Mouse (Mus musculus): ENCODE measurements around the gene Dnm2.

GRCm38 (mm10) chr9:21460400-21460940 lies 35.8 kb downstream of the Dnm2 start:
- TF ChIP-seq CTCF (IDR thresholded peaks at IDR 0.05; ENCODE audit: borderline replicate concordance, control insufficient read depth, extremely low read depth, insufficient read depth, low read length, poor library complexity) (no peak), POLR2A (IDR thresholded peaks at IDR 0.05; ENCODE audit: control insufficient read depth, extremely low read depth, insufficient read depth, low read length, poor library complexity) (no peak)
